Mouse (Mus musculus) mature B cell (primary cell): Measurements from ENCODE around the gene Mycbp2.

Source experiments
- in situ Hi-C: fragments of 300-500 bp; cut with MboI; formaldehyde crosslinking; loops from 2 replicates; pipeline ENCODE4 v1.14.3; 2019

Gene Mycbp2

GRCm38 (mm10) chr14:103260437-103260836 is 86.2 kb downstream of the Mycbp2 start:
- in situ Hi-C loops = no loop called here

GRCm38 (mm10) chr14:103258745-103259144 is 87.9 kb downstream of the Mycbp2 start:
- in situ Hi-C loops = no loop called here

GRCm38 (mm10) chr14:103256866-103257265 is 89.7 kb downstream of the Mycbp2 start:
- in situ Hi-C loops = no loop called here

GRCm38 (mm10) chr14:103254311-103254710 is 92.3 kb downstream of the Mycbp2 start:
- in situ Hi-C loops = no loop called here

- in situ Hi-C loops = no loop called here
Measured at GRCm38 (mm10) chr14:103242020-103242419, 104.6 kb downstream of the Mycbp2 start.

GRCm38 (mm10) chr14:103234770-103235169 is 111.8 kb downstream of the Mycbp2 start:
- in situ Hi-C loops = no loop called here

- in situ Hi-C loops = no loop called here
Measured at GRCm38 (mm10) chr14:103233640-103234593, 112.7 kb downstream of the Mycbp2 start.

- in situ Hi-C loops = no loop called here
Measured at GRCm38 (mm10) chr14:103222356-103222755, 124.3 kb downstream of the Mycbp2 start.

- in situ Hi-C loops = no loop called here
Measured at GRCm38 (mm10) chr14:103221751-103222150, 124.9 kb downstream of the Mycbp2 start.

- in situ Hi-C loops = no loop called here
Measured at GRCm38 (mm10) chr14:103216331-103216730, 130.3 kb downstream of the Mycbp2 start.

GRCm38 (mm10) chr14:103186658-103187057 is 160.0 kb downstream of the Mycbp2 start:
- in situ Hi-C loops = no loop called here

- in situ Hi-C loops = no loop called here
Measured at GRCm38 (mm10) chr14:103186076-103186475, 160.5 kb downstream of the Mycbp2 start.

GRCm38 (mm10) chr14:103180096-103180495 is 166.5 kb downstream of the Mycbp2 start:
- in situ Hi-C loops = no loop called here

- in situ Hi-C loops = no loop called here
Measured at GRCm38 (mm10) chr14:103162923-103163322, 183.7 kb downstream of the Mycbp2 start.

- in situ Hi-C loops = no loop called here
Measured at GRCm38 (mm10) chr14:103155685-103156084, 190.9 kb downstream of the Mycbp2 start.

- in situ Hi-C loops = no loop called here
Measured at GRCm38 (mm10) chr14:103150139-103150538, 196.5 kb downstream of the Mycbp2 start.

- in situ Hi-C loops = no loop called here
Measured at GRCm38 (mm10) chr14:103131991-103132390, 214.6 kb downstream of the Mycbp2 start.

- in situ Hi-C loops = no loop called here
Measured at GRCm38 (mm10) chr14:103125756-103126155, 220.9 kb downstream of the Mycbp2 start.

- in situ Hi-C loops = no loop called here
Measured at GRCm38 (mm10) chr14:103114994-103115670, 231.5 kb downstream of the Mycbp2 start.

- in situ Hi-C loops = no loop called here
Measured at GRCm38 (mm10) chr14:103112606-103113363, 233.8 kb downstream of the Mycbp2 start.

- in situ Hi-C loops = no loop called here
Measured at GRCm38 (mm10) chr14:103109971-103110370, 236.6 kb downstream of the Mycbp2 start.

- in situ Hi-C loops = no loop called here
Measured at GRCm38 (mm10) chr14:103106301-103106700, 240.3 kb downstream of the Mycbp2 start.
